Mouse (Mus musculus): Measurements from ENCODE around the gene Zbtb48. TPM values are rescaled to one million over a fixed set of nuclear protein-coding genes. Genes with fewer than 3 reads are reported as not detected.

The Zbtb48 gene
- polyA plus RNA-seq, 1 experiment from 2014 or later, result 14.5 TPM

DNA sequence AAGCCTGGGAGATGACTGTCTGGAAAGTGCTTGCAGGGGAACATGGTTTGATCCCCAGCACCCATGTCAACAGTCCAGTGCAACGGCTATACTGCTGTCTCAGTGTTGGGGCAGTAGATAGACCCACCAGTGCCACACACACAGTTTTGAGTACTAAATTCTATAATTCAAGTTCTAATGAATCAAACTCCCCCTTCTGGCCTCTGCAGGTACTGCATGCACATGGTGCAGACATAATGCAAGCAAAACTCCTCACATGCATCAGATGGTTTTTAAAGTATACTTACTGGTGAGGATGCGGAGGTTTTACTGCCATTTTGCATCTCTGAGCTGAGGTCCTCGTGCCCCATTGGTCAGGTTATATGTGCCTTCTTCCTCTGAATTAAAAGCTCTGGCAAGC, 52.0 kb downstream of the Zbtb48 start:
- no peaks in the 10 kb centered on the region for H3K4me1 ChIP-seq (ENCODE audit: control insufficient read depth, insufficient read depth, low read length)
- H3K9me3 ChIP-seq (replicated peaks; ENCODE audit: control insufficient read depth, low read length), result no peaks in the 10 kb centered on the region
- H3K36me3 ChIP-seq (ENCODE audit: control insufficient read depth, insufficient read depth), result peaks cover 26% of the 10 kb centered on the region
- no peaks in the 10 kb centered on the region for H3K27me3 ChIP-seq (ENCODE audit: control insufficient read depth, insufficient read depth, low read length)
- no peak overlapping the region for H3K27ac ChIP-seq (ENCODE audit: low read length)
- ATAC-seq (replicated peaks; ENCODE audit: extremely low read depth, insufficient read depth, low FRiP score), result no peak
- H3K9ac ChIP-seq (ENCODE audit: low read length), result no peak overlapping the region
- no peak overlapping the region for H3K4me3 ChIP-seq (ENCODE audit: low read length)
- no peak overlapping the region for H3K4me2 ChIP-seq (ENCODE audit: low read depth, low read length)
- WGBS, result 93% methylated on average over 3 of the region's 3 CpGs

DNA sequence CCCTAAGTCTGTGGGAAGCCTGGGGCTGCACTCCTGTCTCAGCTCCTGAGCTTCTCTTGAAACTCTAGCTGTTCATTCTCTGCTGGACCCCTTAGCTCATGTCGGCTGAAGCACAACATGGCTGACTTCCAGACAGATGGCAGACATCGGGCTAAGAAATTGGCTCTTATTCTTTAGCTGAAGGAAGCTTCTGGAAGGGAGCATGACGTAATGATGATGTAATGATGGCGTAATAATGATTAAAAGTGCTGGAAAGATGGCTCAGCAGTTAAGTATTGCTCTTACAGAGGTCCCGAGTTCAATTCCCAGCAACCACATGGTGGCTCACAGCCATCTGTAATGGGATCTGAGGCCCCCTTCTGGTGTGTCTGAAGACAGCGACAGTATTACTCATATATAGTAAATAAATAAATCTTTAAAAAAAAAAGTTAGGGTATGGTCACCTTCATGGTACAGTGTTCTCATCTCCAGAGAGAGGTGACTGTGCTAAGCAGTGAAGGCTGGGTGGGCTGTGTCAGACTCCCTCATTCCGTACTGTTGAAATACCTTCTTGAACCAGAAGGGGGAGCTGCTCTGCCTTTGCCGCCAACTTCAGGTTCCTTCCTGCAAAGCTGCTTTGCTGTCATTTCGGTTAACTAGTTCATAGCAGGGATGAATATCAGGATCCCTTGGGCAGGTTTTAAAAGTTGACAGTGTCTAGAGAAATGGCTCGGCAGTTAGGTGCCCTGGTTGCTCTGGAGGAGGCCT, 55.1 kb downstream of the Zbtb48 start:
- no peak overlapping the region for H3K4me2 ChIP-seq (ENCODE audit: low read depth, low read length)
- no peak overlapping the region for H3K9ac ChIP-seq (ENCODE audit: low read length)
- H3K4me3 ChIP-seq (ENCODE audit: low read length), result no peak overlapping the region
- H3K36me3 ChIP-seq (ENCODE audit: control insufficient read depth, insufficient read depth), result peaks cover 20% of the 10 kb centered on the region
- H3K27ac ChIP-seq (ENCODE audit: low read length), result no peak overlapping the region
- H3K4me1 ChIP-seq (ENCODE audit: control insufficient read depth, insufficient read depth, low read length), result no peaks in the 10 kb centered on the region
- H3K9me3 ChIP-seq (replicated peaks; ENCODE audit: control insufficient read depth, low read length), result no peaks in the 10 kb centered on the region
- ATAC-seq (replicated peaks; ENCODE audit: extremely low read depth, insufficient read depth, low FRiP score), result no peak
- no peaks in the 10 kb centered on the region for H3K27me3 ChIP-seq (ENCODE audit: control insufficient read depth, insufficient read depth, low read length)
- WGBS, result 68% methylated on average over 10 of the region's 10 CpGs

Other genes with a start within 250 kb of the Zbtb48 start
- gene Camta1, start 165.8 kb downstream of the Zbtb48 start, polyA plus RNA-seq (2015; fragmentation: Nextera tagmentation; extraction: Ambion mirVana), result 141 and 142 TPM in 2 replicates
- 57.7 and 63.8 TPM in 2 replicates for gene Dnajc11, start 94.0 kb downstream of the Zbtb48 start, polyA plus RNA-seq (2015; fragmentation: Nextera tagmentation; extraction: Ambion mirVana)
- gene Thap3, start 38.7 kb downstream of the Zbtb48 start, polyA plus RNA-seq (2015; fragmentation: Nextera tagmentation; extraction: Ambion mirVana), result 28.8 and 31.2 TPM in 2 replicates
- 15.4 and 17.1 TPM in 2 replicates for gene Phf13, start 31.4 kb downstream of the Zbtb48 start, polyA plus RNA-seq (2015; fragmentation: Nextera tagmentation; extraction: Ambion mirVana)
- 27.2 and 33.1 TPM in 2 replicates for gene Klhl21, start 18.9 kb downstream of the Zbtb48 start, polyA plus RNA-seq (2015; fragmentation: Nextera tagmentation; extraction: Ambion mirVana)
- gene Tas1r1, start 10.9 kb upstream of the Zbtb48 start, polyA plus RNA-seq (2015; fragmentation: Nextera tagmentation; extraction: Ambion mirVana), result 0.29 and 0.39 TPM in 2 replicates
- 17.1 and 17.8 TPM in 2 replicates for gene Nol9, start 11.7 kb upstream of the Zbtb48 start, polyA plus RNA-seq (2015; fragmentation: Nextera tagmentation; extraction: Ambion mirVana)
- 11.9 and 13.4 TPM in 2 replicates for gene Plekhg5, start 44.8 kb upstream of the Zbtb48 start, polyA plus RNA-seq (2015; fragmentation: Nextera tagmentation; extraction: Ambion mirVana)
- 0.77 and 1.4 TPM in 2 replicates for gene Tnfrsf25, start 88.3 kb upstream of the Zbtb48 start, polyA plus RNA-seq (2015; fragmentation: Nextera tagmentation; extraction: Ambion mirVana)
- gene Espn, start 124.7 kb upstream of the Zbtb48 start, polyA plus RNA-seq (2015; fragmentation: Nextera tagmentation; extraction: Ambion mirVana), result 1.3 and 1.5 TPM in 2 replicates
- 0.14 TPM in 1 of 2 replicates, not detected in the other for gene Hes2, start 131.2 kb upstream of the Zbtb48 start, polyA plus RNA-seq (2015; fragmentation: Nextera tagmentation; extraction: Ambion mirVana)
- 67.7 and 68.0 TPM in 2 replicates for gene Acot7, start 150.5 kb upstream of the Zbtb48 start, polyA plus RNA-seq (2015; fragmentation: Nextera tagmentation; extraction: Ambion mirVana)
- 8.4 and 10.4 TPM in 2 replicates for gene Gpr153, start 246.6 kb upstream of the Zbtb48 start, polyA plus RNA-seq (2015; fragmentation: Nextera tagmentation; extraction: Ambion mirVana)